In the genomic region with DNA sequence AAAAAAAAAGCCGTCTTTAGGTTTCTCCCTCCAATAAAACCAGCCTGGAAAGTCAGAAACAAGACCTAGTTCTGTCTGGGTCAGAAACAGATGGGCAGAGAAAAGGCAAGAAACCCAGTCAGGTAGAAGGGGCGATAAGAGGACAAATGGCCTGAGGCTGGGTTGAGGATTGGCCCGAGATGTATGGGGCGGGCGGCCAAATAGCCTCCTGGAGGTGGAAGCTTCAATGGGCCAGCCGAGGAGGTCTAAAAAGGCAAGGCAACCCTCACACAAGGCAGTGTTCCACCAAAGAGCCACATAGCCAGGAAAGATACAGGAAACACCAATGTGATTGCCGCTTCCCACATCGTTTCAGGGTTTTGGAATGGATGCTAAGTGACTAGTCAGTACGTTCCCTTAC, we compare ENCODE assay signal across 25 mouse cellular contexts.
DNase-seq lines count a peak whose midpoint lies in the region; ATAC-seq lines count a peak whose summit lies in the region.
"Had no signal": no experiment of that assay in that cellular context is flagged by ENCODE, and none has a peak within 500 bp of the region (broad histone marks: within the 10 kb centered on the region; RNA-seq: fewer than 3 reads in every experiment).

No protein-coding gene starts in this region.

- H3K36me3 ChIP-seq in forebrain, embryonic 12.5 days (replicated peaks) = no peaks in the 10 kb centered on the region
- H3K36me3 ChIP-seq: forebrain, embryonic 10.5 days; heart, embryonic 12.5 days; heart, embryonic 15.5 days; hindbrain, embryonic 10.5 days; hindbrain, embryonic 13.5 days; intestine, embryonic 15.5 days had no signal

- intact Hi-C loops in left cerebral cortex, postnatal 4 days (cut with DNase I) = no loop called here
- intact Hi-C loops in left cerebral cortex, postnatal 10 days (cut with DNase I) = no loop called here

- no peak overlapping the region for H3K9ac ChIP-seq in forebrain, embryonic 12.5 days
- H3K9ac ChIP-seq: forebrain, postnatal 0 days; heart, embryonic 12.5 days; heart, embryonic 15.5 days; hindbrain, embryonic 13.5 days; intestine, embryonic 15.5 days had no signal

- H3K4me2 ChIP-seq in forebrain, embryonic 12.5 days = no peak overlapping the region
- H3K4me2 ChIP-seq: heart, embryonic 12.5 days; heart, embryonic 15.5 days; hindbrain, embryonic 13.5 days; intestine, embryonic 15.5 days had no signal

- DNase-seq in cerebellum, adult 9-10 months = no peak
- DNase-seq in left cerebral cortex, postnatal 4 days = peak; percentile 8
- DNase-seq in left cerebral cortex, postnatal 10 days (ENCODE audit: extremely low spot score in 1 of 2, low spot score in 2 of 2) = no peak
- peak; percentile 45 to 55 for DNase-seq in cerebellum, postnatal 36 days
- DNase-seq: adrenal gland, adult 8-10 months; adrenal gland, postnatal 25 days; forebrain, postnatal 0 days; gastrocnemius, adult 2 months; gastrocnemius, postnatal 14 days; heart, adult 18-20 months; heart, postnatal 10 days; heart, postnatal 36 days; kidney, adult 11 months; kidney, adult 8-10 months had no signal

- H3K27me3 ChIP-seq in forebrain, embryonic 12.5 days = no peaks in the 10 kb centered on the region
- H3K27me3 ChIP-seq: heart, embryonic 12.5 days; heart, embryonic 15.5 days; hindbrain, embryonic 13.5 days; intestine, embryonic 15.5 days had no signal

- WGBS in forebrain, embryonic 12.5 days = 93% methylated on average over 9 of the region's 9 CpGs

- ATAC-seq in cerebellum, adult (ENCODE audit: insufficient number of reproducible peaks, low FRiP score, low TSS enrichment) = peak; percentile 63; the same call in 1 of the 2 replicates
- no peak for ATAC-seq in forebrain, embryonic 12.5 days (ENCODE audit: low FRiP score)
- ATAC-seq: activated CD4-positive, CD25-positive, alpha-beta regulatory T cell, adult 4 months; forebrain, embryonic 14.5 days; forebrain, postnatal 0 days; hindbrain, embryonic 16.5 days; intestine, embryonic 15.5 days had no signal

- peaks cover 4% of the 10 kb centered on the region; the same call in 1 of the 2 replicates for H3K4me1 ChIP-seq in forebrain, embryonic 12.5 days
- H3K4me1 ChIP-seq: heart, embryonic 12.5 days; heart, embryonic 15.5 days; intestine, embryonic 15.5 days had no signal

- H3K4me3 ChIP-seq in forebrain, embryonic 12.5 days (replicated peaks) = no peak overlapping the region
- H3K4me3 ChIP-seq: forebrain, embryonic 10.5 days; gastrocnemius, adult 2 months; heart, embryonic 12.5 days; heart, embryonic 15.5 days; hindbrain, embryonic 10.5 days; hindbrain, embryonic 13.5 days; intestine, embryonic 15.5 days had no signal

- no peaks in the 10 kb centered on the region for H3K9me3 ChIP-seq in forebrain, embryonic 12.5 days
- H3K9me3 ChIP-seq: forebrain, embryonic 10.5 days; heart, embryonic 12.5 days; heart, embryonic 15.5 days; hindbrain, embryonic 10.5 days; hindbrain, embryonic 13.5 days; intestine, embryonic 15.5 days had no signal

- H3K27ac ChIP-seq in forebrain, embryonic 12.5 days = no peak overlapping the region
- H3K27ac ChIP-seq: forebrain, embryonic 10.5 days; gastrocnemius, adult 2 months; heart, embryonic 15.5 days; hindbrain, embryonic 10.5 days; hindbrain, embryonic 13.5 days; intestine, embryonic 15.5 days had no signal

Comparison
In these comparisons a context has a peak if more than half of its experiments do, and no peak if none do; other contexts are left out.
1. DNase-seq: peak in left cerebral cortex, postnatal 4 days (single experiment) and cerebellum, postnatal 36 days (2 of 2); none in cerebellum, adult 9-10 months (single experiment) and left cerebral cortex, postnatal 10 days (0 of 2).